Mouse (Mus musculus) limb, embryonic 11.5 days (tissue): ENCODE measurements around the gene Traip. TPM values are rescaled to one million over a fixed set of nuclear protein-coding genes. Genes with fewer than 3 reads are reported as not detected.

ENCODE experiments used
- ATAC-seq: fragments of 200-750 bp; cut with Nextera tagmentation; 2 replicates; pipeline ENCODE4 v1.8.0; 2017; ENCODE audit warnings: low read depth; ENCODE audit not compliant: insufficient number of reproducible peaks, low FRiP score, low TSS enrichment
- DNase-seq: peaks from one replicate; pipeline ENCODE4 v3.0.0-alpha.2; 2015; ENCODE audit warnings: low spot score
- H3K27ac ChIP-seq: fragments of 300-500 bp; sonication (generic); replicated peaks from 2 replicates; pipeline ENCODE4 v1.5.1; 2014; ENCODE audit warnings: low read depth, mild to moderate bottlenecking, low read length
- H3K27me3 ChIP-seq: fragments of 300-500 bp; sonication (generic); 2 replicates; pipeline ENCODE4 v1.6.1; 2014; ENCODE audit warnings: mild to moderate bottlenecking, low read length, mixed read lengths; ENCODE audit not compliant: control insufficient read depth, insufficient read depth
- H3K36me3 ChIP-seq: fragments of 300-500 bp; sonication (generic); 2 replicates; pipeline ENCODE4 v1.6.1; 2014; ENCODE audit warnings: mild to moderate bottlenecking, low read length, moderate library complexity, mixed read lengths; ENCODE audit not compliant: control insufficient read depth, insufficient read depth
- H3K4me1 ChIP-seq: fragments of 300-500 bp; sonication (generic); 2 replicates; pipeline ENCODE4 v1.6.1; 2014; ENCODE audit warnings: low read length, mixed read lengths; ENCODE audit not compliant: control insufficient read depth, insufficient read depth
- H3K4me2 ChIP-seq: fragments of 300-500 bp; sonication (generic); 2 replicates; pipeline ENCODE4 v1.6.1; 2014; ENCODE audit warnings: low read depth, mild to moderate bottlenecking, moderate library complexity; ENCODE audit not compliant: severe bottlenecking
- H3K4me3 ChIP-seq: fragments of 300-500 bp; sonication (generic); 2 replicates; pipeline ENCODE4 v1.5.1; 2014; ENCODE audit warnings: low read depth, low read length
- H3K9ac ChIP-seq: fragments of 300-500 bp; sonication (generic); 2 replicates; pipeline ENCODE4 v1.6.1; 2014; ENCODE audit warnings: mild to moderate bottlenecking, low read length
- H3K9me3 ChIP-seq: fragments of 300-500 bp; sonication (generic); 2 replicates; pipeline ENCODE4 v1.6.1; 2016; ENCODE audit warnings: low read length; ENCODE audit not compliant: control insufficient read depth
- WGBS: fragments of 180-500 bp; shearing (Covaris S2); extraction: QIAGEN DNeasy Blood & Tissue Kit; methylation state at CpG from one replicate; pipeline ENCODE4 v1.1.7; 2014; 5-methylcytosine and 5-hydroxymethylcytosine counted together
- polyA plus RNA-seq: library from polyadenylated mRNA; unstranded; fragments of >200 nt; fragmentation: Nextera tagmentation; extraction: Ambion mirVana; gene quantifications from 2 replicates; pipeline ENCODE4 v1.2.1, GENCODE M21; 2014

Traip gene
- polyA plus RNA-seq = 40.4 and 41.4 TPM in 2 replicates

DNA sequence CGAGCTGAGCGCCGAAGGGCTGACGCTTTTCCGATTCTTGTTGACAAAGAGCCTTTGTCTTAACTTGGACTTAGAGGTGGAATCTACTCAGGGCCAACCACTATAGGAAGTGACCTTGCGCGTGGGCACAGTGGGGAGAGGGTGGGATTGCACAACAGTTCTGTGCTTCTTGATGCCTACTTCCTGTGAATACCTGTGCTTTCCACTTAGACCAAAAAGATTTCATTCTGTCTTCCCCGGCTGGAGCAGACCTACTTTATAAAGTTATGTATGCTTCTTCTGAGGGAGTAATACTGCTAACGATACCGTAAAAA, at the start of gene Traip:
Gene Traip, plus strand, starts transcription at position 215 of the 314 bp plus-strand sequence.
- peaks cover 2% of the 10 kb centered on the region; the same call in 1 of the 2 replicates for H3K4me1 ChIP-seq
- H3K27me3 ChIP-seq = no peaks in the 10 kb centered on the region
- WGBS = 92% methylated on average over 10 of the region's 10 CpGs
- DNase-seq = no peak
- 0 out of 2 replicates have a peak within 1 kb of the TSS, but pooled peaks have one; percentile 30 for H3K27ac ChIP-seq
- H3K4me3 ChIP-seq = peak within 1 kb of the TSS; percentile 77
- ATAC-seq = no peak
- H3K9ac ChIP-seq = peak within 1 kb of the TSS; percentile 66
- peak within 1 kb of the TSS; percentile 72 for H3K4me2 ChIP-seq
- no peaks in the 10 kb centered on the region for H3K36me3 ChIP-seq
- H3K9me3 ChIP-seq = no peaks in the 10 kb centered on the region

DNA sequence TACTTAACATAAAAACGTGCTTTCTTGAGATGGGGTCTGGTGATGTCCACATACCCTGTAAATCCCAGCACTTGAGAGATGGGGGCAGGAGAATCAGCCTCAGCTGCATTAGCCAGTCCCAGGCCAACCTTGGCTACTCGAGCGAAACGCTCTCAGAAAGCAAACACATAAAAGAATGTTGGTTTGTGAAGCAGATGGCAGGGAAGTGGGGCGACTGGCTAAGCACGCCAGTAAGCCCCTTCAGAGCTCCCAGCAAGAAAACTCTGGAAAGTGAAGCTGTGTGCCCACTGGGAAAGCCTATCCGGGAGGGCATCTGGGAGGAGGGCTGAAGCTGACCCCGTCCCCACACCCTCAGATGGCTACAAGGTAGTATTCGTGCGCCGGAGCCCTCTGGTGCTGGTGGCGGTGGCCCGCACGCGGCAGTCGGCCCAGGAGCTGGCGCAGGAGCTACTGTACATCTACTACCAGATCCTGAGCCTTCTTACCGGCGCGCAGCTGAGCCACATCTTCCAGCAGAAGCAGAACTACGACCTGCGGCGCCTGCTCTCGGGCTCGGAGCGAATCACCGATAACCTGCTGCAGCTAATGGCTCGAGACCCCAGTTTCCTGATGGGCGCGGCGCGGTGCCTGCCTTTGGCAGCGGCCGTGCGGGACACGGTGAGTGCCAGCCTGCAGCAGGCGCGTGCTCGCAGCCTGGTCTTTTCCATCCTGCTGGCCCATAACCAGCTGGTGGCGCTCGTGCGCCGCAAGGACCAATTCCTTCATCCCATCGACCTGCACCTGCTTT, 48.9 kb upstream of the Traip start:
- ATAC-seq = no peak
- no peaks in the 10 kb centered on the region for H3K9me3 ChIP-seq
- DNase-seq = peak; percentile 90
- no peak overlapping the region for H3K27ac ChIP-seq
- peak overlapping the region; percentile 83 for H3K4me2 ChIP-seq
- peaks cover 9% of the 10 kb centered on the region for H3K4me1 ChIP-seq
- no peaks in the 10 kb centered on the region; the same call in 1 of the 2 replicates for H3K36me3 ChIP-seq
- peak overlapping the region; percentile 31 for H3K4me3 ChIP-seq
- peaks cover 14% of the 10 kb centered on the region; the same call in 1 of the 2 replicates for H3K27me3 ChIP-seq
- peak overlapping the region; percentile 59 for H3K9ac ChIP-seq
- WGBS = 4% methylated on average over 44 of the region's 44 CpGs

DNA sequence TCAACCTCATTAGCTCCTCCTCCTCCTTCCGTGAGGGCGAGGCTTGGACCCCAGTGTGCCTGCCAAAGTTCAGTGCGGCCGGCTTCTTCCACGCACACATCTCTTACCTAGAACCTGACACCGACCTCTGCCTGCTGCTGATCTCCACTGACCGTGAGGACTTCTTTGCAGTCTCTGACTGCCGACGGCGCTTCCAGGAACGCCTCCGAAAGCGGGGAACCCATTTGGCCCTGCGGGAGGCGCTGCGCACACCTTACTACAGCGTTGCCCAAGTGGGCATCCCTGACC, 48.4 kb upstream of the Traip start:
- Histone ChIP-seq H3K4me1 (peaks cover 14% of the 10 kb centered on the region), H3K36me3 (no peaks in the 10 kb centered on the region; the same call in 1 of the 2 replicates), H3K9me3 (no peaks in the 10 kb centered on the region), H3K27me3 (peaks cover 14% of the 10 kb centered on the region; the same call in 1 of the 2 replicates), H3K4me2 (peak overlapping the region; percentile 83), H3K27ac (no peak overlapping the region), H3K4me3 (peak overlapping the region; percentile 31), H3K9ac (no peak overlapping the region)
- peak; percentile 31; the same call in 1 of the 2 replicates for ATAC-seq
- no peak for DNase-seq
- 11% methylated on average over 17 of the region's 17 CpGs for WGBS

DNA sequence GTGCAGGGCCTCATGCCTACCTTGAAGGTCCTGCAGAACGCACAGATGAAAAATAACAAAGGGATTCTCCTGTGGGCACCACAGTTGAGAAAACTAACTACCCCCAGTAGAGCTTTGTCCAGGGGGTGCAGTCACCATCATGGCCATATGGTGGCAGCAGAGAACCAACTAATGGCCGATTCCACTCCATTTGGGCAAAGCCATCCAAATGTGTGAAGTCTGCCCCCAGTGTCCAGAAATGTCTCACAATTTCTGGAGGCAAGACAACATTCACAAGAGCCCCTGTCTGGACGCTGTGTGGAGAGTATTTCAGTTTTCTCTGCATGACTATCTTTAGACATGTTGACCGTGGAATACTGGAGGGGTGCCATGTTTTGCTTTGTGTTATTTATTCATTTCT, 45.2 kb upstream of the Traip start:
- WGBS = 12% methylated on average over 4 of the region's 4 CpGs
- Histone ChIP-seq H3K9ac (no peak overlapping the region), H3K4me3 (no peak overlapping the region), H3K27me3 (peaks cover 14% of the 10 kb centered on the region; the same call in 1 of the 2 replicates), H3K36me3 (no peaks in the 10 kb centered on the region; the same call in 1 of the 2 replicates), H3K4me2 (no peak overlapping the region), H3K9me3 (no peaks in the 10 kb centered on the region), H3K27ac (no peak overlapping the region), H3K4me1 (peaks cover 27% of the 10 kb centered on the region)
- 0 out of 2 replicates have a peak, but pooled peaks have one; percentile 18 for ATAC-seq
- peak; percentile 96 for DNase-seq

DNA sequence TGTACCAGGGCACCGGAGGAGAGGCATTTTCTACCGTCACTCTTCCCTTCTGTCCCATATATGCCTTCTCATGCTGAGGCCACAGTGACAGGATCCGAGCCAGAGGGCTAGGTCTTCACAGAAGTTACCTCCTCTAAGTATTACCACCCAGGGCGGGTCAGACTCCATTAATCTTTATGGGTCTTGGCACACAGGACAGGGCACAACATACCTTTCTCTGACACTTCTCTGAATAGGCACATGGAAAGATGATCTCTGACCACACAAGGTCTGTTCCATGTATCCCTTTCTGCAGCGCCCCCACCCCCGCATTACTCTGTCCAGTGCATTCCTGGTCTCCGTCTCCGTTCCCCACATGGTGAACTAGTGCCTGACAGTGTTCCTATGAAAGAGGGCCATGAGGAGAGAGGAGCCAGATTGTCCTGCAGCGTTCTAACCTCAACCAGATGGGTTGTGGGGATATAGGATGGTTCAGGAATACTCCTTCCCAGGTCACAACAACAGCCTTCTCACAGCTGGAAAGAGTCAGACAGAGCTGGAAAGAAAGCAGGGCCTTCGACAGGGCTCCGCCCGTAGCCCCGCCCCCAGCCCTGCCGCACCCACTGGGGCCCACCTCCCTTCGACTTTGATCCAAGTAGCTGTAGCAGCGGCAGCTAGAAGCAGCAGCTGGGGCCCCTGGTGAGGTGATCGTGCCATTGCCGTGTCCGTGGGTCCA, 43.5 kb upstream of the Traip start, which contains the start of gene Mst1r:
Gene Mst1r, plus strand, starts transcription at position 622 of the 715 bp plus-strand sequence.
- peak; percentile 85 for DNase-seq
- peak within 1 kb of the TSS; percentile 72 for H3K4me2 ChIP-seq
- no peaks in the 10 kb centered on the region for H3K9me3 ChIP-seq
- H3K36me3 ChIP-seq = no peaks in the 10 kb centered on the region
- ATAC-seq = peak; percentile 69; the same call in 1 of the 2 replicates
- no peak within 1 kb of the TSS for H3K27ac ChIP-seq
- H3K27me3 ChIP-seq = 0 out of 2 replicates have a peak, but pooled peaks cover 2% of the 10 kb centered on the region
- WGBS = 19% methylated on average over 19 of the region's 19 CpGs
- peak within 1 kb of the TSS; percentile 31 for H3K4me3 ChIP-seq
- H3K9ac ChIP-seq = peak within 1 kb of the TSS; percentile 56
- peaks cover 22% of the 10 kb centered on the region for H3K4me1 ChIP-seq

DNA sequence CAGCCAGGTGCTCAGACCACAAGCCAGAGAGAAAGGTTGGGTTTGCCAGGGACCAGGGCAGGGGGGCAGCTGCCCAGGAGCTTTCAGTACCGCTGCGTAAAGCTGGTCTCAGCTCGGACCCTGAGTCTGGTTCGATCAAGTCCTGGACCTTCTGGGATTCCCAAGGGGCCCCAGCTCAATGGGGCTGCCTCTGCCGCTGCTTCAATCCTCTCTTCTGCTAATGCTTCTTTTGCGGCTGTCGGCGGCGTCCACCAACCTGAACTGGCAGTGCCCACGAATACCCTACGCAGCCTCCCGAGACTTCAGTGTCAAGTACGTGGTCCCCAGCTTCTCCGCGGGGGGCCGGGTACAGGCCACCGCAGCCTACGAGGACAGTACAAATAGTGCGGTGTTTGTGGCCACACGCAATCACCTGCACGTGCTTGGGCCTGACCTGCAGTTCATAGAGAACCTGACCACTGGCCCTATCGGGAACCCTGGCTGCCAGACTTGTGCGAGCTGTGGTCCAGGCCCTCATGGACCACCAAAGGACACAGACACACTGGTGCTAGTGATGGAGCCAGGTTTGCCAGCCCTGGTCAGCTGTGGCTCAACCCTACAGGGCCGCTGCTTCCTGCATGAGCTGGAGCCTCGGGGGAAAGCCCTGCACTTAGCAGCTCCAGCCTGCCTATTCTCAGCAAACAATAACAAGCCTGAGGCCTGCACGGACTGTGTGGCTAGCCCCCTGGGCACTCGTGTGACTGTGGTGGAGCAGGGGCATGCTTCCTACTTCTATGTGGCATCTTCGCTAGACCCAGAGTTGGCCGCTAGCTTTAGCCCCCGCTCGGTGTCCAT, 42.8 kb upstream of the Traip start:
- Histone ChIP-seq H3K36me3 (no peaks in the 10 kb centered on the region), H3K27ac (no peak overlapping the region), H3K9me3 (no peaks in the 10 kb centered on the region), H3K27me3 (no peaks in the 10 kb centered on the region), H3K4me1 (peaks cover 20% of the 10 kb centered on the region), H3K4me2 (peak overlapping the region; percentile 72), H3K4me3 (peak overlapping the region; percentile 31), H3K9ac (peak overlapping the region; percentile 56)
- ATAC-seq (0 out of 2 replicates have a peak, but pooled peaks have one; percentile 0), DNase-seq (peak; percentile 38)
- WGBS = 46% methylated on average over 31 of the region's 31 CpGs

DNA sequence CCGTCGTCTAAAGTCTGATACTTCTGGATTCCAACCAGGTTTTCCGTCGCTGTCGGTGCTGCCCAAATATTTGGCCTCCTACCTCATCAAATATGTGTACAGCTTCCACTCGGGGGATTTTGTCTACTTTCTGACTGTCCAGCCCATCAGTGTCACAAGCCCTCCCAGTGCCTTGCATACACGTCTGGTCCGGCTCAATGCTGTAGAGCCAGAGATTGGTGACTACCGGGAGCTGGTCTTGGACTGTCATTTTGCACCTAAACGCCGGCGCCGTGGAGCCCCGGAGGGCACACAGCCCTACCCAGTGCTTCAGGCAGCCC, 42.2 kb upstream of the Traip start:
- Histone ChIP-seq H3K4me1 (peaks cover 20% of the 10 kb centered on the region), H3K27me3 (no peaks in the 10 kb centered on the region), H3K4me2 (peak overlapping the region; percentile 17; the same call in 1 of the 2 replicates), H3K27ac (no peak overlapping the region), H3K36me3 (no peaks in the 10 kb centered on the region), H3K9me3 (no peaks in the 10 kb centered on the region), H3K4me3 (no peak overlapping the region), H3K9ac (0 out of 2 replicates have a peak overlapping the region, but pooled peaks have one; percentile 7)
- DNase-seq = no peak
- WGBS = 86% methylated on average over 14 of the region's 14 CpGs
- no peak for ATAC-seq
